Mouse (Mus musculus): ENCODE measurements at regions not wholly inside any gene's neighbourhood (a gene's known extent, or its start where the extent isn't known, plus 50 kb on each side); places are given as distances from the start of the nearest gene placed in this dataset.

DNA sequence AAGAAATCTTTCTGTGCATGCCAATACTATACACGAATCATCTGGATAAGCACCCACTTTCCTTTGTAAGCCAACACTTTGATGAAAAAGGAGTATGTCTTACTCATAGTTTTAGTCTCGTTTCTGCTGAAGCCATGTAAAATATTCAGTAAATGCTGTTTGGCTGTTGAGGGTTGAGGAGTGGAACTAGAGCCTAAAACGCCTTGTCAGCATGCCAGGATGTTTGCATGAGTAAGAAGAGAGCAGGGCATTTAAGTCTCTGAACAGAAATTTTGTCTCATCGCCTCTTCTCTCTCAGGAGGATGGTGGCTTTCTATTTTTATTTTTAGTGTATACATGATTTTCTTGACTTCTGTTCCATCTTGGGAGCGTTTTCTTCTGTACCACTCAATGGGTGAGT is 216.0 kb downstream of the Serpinb8 start:
- TF ChIP-seq POLR2A (IDR thresholded peaks at IDR 0.05; ENCODE audit: insufficient read depth, low read length) (no peak), CTCF (IDR thresholded peaks at IDR 0.05; ENCODE audit: low read depth, low read length) (no peak)

Measured in ES-Bruce4 (cell line).